Mouse (Mus musculus) midbrain, embryonic 16.5 days (tissue): ENCODE data around the gene Mpnd. TPM values are rescaled to one million over a fixed set of nuclear protein-coding genes. Genes with fewer than 3 reads are reported as not detected.

ENCODE experiments used
- ATAC-seq: fragments of 200-750 bp; cut with Nextera tagmentation; 2 replicates; pipeline ENCODE4 v1.8.0; 2017; ENCODE audit warnings: moderate TSS enrichment
- H3K27ac ChIP-seq: fragments of 300-500 bp; sonication (generic); 2 replicates; pipeline ENCODE4 v1.5.1; 2014; ENCODE audit warnings: mild to moderate bottlenecking, low read length, mixed read lengths
- H3K27me3 ChIP-seq: fragments of 300-500 bp; sonication (generic); 2 replicates; pipeline ENCODE4 v1.6.1; 2014; ENCODE audit warnings: low read depth, low read length, mixed read lengths; ENCODE audit not compliant: control insufficient read depth, insufficient read depth
- H3K36me3 ChIP-seq: fragments of 300-500 bp; sonication (generic); 2 replicates; pipeline ENCODE4 v1.6.1; 2014; ENCODE audit warnings: mild to moderate bottlenecking, low read length, moderate library complexity, mixed read lengths; ENCODE audit not compliant: control insufficient read depth, insufficient read depth
- H3K4me1 ChIP-seq: fragments of 300-500 bp; sonication (generic); 2 replicates; pipeline ENCODE4 v1.6.1; 2014; ENCODE audit warnings: mild to moderate bottlenecking, low read length, mixed read lengths; ENCODE audit not compliant: control insufficient read depth, insufficient read depth
- H3K4me2 ChIP-seq: fragments of 300-500 bp; sonication (generic); 2 replicates; pipeline ENCODE4 v1.6.1; 2014; ENCODE audit warnings: mild to moderate bottlenecking, low read length, mixed read lengths
- H3K4me3 ChIP-seq: fragments of 300-500 bp; sonication (generic); 2 replicates; pipeline ENCODE4 v1.5.1; 2014; ENCODE audit warnings: low read depth, mild to moderate bottlenecking, low read length, moderate library complexity, mixed read lengths
- H3K9ac ChIP-seq: fragments of 300-500 bp; sonication (generic); 2 replicates; pipeline ENCODE4 v1.6.1; 2014; ENCODE audit warnings: low read depth, low read length, mixed read lengths
- H3K9me3 ChIP-seq: fragments of 300-500 bp; sonication (generic); replicated peaks from 2 replicates; pipeline ENCODE4 v1.6.1; 2014; ENCODE audit warnings: mild to moderate bottlenecking, low read length, mixed read lengths; ENCODE audit not compliant: control insufficient read depth, poor library complexity, severe bottlenecking
- WGBS: fragments of 180-500 bp; shearing (Covaris S2); extraction: QIAGEN DNeasy Blood & Tissue Kit; methylation state at CpG from one replicate; pipeline ENCODE4 v1.1.7; 2014; 5-methylcytosine and 5-hydroxymethylcytosine counted together
- polyA plus RNA-seq: library from polyadenylated mRNA; unstranded; fragments of >200 nt; fragmentation: Nextera tagmentation; extraction: Ambion mirVana; gene quantifications from 2 replicates; pipeline ENCODE4 v1.2.1, GENCODE M21; 2015

The Mpnd gene
- polyA plus RNA-seq, 1 experiment from 2014 or later = 115 TPM

- WGBS = 79% methylated on average over 5 of the region's 5 CpGs
- Histone ChIP-seq H3K9me3 (no peaks in the 10 kb centered on the region), H3K4me3 (no peak overlapping the region), H3K27ac (no peak overlapping the region), H3K36me3 (peaks cover 6% of the 10 kb centered on the region; the same call in 1 of the 2 replicates), H3K27me3 (no peaks in the 10 kb centered on the region), H3K4me1 (peaks cover 12% of the 10 kb centered on the region), H3K9ac (no peak overlapping the region), H3K4me2 (no peak overlapping the region)
- ATAC-seq = no peak
Observed at GRCm38 (mm10) chr17:56030919-56031318, 25.4 kb downstream of the Mpnd start.

GRCm38 (mm10) chr17:56031431-56031830 is 25.9 kb downstream of the Mpnd start:
- 94% methylated on average over 7 of the region's 7 CpGs for WGBS
- ATAC-seq = no peak
- peaks cover 13% of the 10 kb centered on the region for H3K4me1 ChIP-seq
- H3K27me3 ChIP-seq = no peaks in the 10 kb centered on the region
- H3K36me3 ChIP-seq = peaks cover 6% of the 10 kb centered on the region; the same call in 1 of the 2 replicates
- H3K9me3 ChIP-seq = no peaks in the 10 kb centered on the region
- no peak overlapping the region for H3K9ac ChIP-seq
- H3K27ac ChIP-seq = no peak overlapping the region
- no peak overlapping the region for H3K4me3 ChIP-seq
- no peak overlapping the region for H3K4me2 ChIP-seq

GRCm38 (mm10) chr17:56032127-56032733 is 26.7 kb downstream of the Mpnd start:
- Histone ChIP-seq H3K9ac (no peak overlapping the region), H3K4me1 (peaks cover 13% of the 10 kb centered on the region), H3K4me2 (no peak overlapping the region), H3K36me3 (peaks cover 6% of the 10 kb centered on the region; the same call in 1 of the 2 replicates), H3K27ac (no peak overlapping the region), H3K27me3 (no peaks in the 10 kb centered on the region), H3K9me3 (no peaks in the 10 kb centered on the region), H3K4me3 (no peak overlapping the region)
- WGBS = 76% methylated on average over 6 of the region's 6 CpGs
- ATAC-seq = no peak

- no peak overlapping the region for H3K4me3 ChIP-seq
- H3K36me3 ChIP-seq = peaks cover 6% of the 10 kb centered on the region; the same call in 1 of the 2 replicates
- WGBS = 78% methylated on average over 7 of the region's 7 CpGs
- H3K9ac ChIP-seq = no peak overlapping the region
- ATAC-seq = no peak
- no peak overlapping the region for H3K4me2 ChIP-seq
- H3K27ac ChIP-seq = no peak overlapping the region
- no peaks in the 10 kb centered on the region for H3K27me3 ChIP-seq
- H3K4me1 ChIP-seq = peaks cover 13% of the 10 kb centered on the region
- H3K9me3 ChIP-seq = no peaks in the 10 kb centered on the region
Observed at GRCm38 (mm10) chr17:56032831-56033230, 27.3 kb downstream of the Mpnd start.

DNA sequence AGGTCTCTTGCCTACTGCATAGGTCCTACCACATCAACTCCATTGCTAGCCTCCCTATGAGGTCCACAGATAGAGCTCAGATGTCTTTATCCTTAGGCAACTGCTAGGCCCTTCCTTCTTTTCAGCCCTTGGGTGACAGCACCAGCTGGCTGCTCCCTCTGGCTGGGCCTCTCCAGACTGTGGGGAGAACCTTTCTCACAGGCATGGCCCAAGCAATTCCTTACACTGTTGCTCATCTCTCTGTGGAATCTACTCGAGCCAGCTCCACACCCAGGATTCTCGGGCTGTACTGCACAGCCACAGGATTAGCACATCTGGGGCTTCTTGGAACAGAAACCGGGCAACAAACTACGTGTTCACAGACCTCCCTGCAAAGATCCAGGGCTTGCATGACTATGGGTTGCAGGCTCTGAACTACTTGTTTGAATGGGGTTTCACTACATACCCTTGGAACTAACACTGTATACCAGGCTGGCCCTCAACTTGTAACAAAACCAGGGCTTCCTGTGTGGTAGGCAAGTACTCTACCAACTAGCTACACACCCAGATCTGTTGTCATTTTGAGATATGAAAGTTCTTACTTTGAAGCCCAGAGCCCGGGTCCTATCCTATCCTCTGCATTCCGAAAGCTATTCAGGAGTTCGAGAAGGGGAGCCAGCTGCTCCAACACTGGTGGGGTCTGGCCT is 28.7 kb downstream of the Mpnd start:
- no peak overlapping the region for H3K4me3 ChIP-seq
- no peak overlapping the region for H3K9ac ChIP-seq
- no peak overlapping the region for H3K4me2 ChIP-seq
- no peaks in the 10 kb centered on the region for H3K27me3 ChIP-seq
- H3K4me1 ChIP-seq = peaks cover 13% of the 10 kb centered on the region
- peaks cover 6% of the 10 kb centered on the region; the same call in 1 of the 2 replicates for H3K36me3 ChIP-seq
- H3K9me3 ChIP-seq = no peaks in the 10 kb centered on the region
- 92% methylated on average over 7 of the region's 7 CpGs for WGBS
- ATAC-seq = no peak
- no peak overlapping the region for H3K27ac ChIP-seq

DNA sequence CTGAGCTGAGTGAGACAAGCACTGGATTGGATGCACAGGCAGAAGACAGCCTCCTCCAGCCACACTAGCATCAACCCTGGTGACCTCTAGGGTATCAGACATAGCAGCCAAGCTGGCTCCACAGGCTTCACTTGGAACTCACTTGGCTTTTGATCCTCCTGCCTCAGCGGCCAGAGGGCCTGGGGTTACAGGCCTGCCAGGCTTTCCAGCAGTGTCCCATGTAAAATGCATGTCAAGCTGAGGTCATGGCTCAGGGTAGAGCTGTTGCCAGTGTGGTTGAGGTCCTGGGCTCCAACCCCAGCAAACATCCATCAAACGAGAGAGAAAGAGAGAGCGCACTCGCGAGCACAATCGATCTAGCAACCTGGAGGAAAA is 29.2 kb downstream of the Mpnd start:
- no peak overlapping the region for H3K27ac ChIP-seq
- no peak for ATAC-seq
- H3K36me3 ChIP-seq = peaks cover 6% of the 10 kb centered on the region; the same call in 1 of the 2 replicates
- no peaks in the 10 kb centered on the region for H3K27me3 ChIP-seq
- no peak overlapping the region for H3K9ac ChIP-seq
- H3K4me3 ChIP-seq = no peak overlapping the region
- no peak overlapping the region for H3K4me2 ChIP-seq
- WGBS = 96% methylated on average over 6 of the region's 6 CpGs
- H3K4me1 ChIP-seq = peaks cover 13% of the 10 kb centered on the region
- no peaks in the 10 kb centered on the region for H3K9me3 ChIP-seq

- H3K36me3 ChIP-seq = peaks cover 6% of the 10 kb centered on the region; the same call in 1 of the 2 replicates
- H3K27ac ChIP-seq = no peak overlapping the region
- no peaks in the 10 kb centered on the region for H3K9me3 ChIP-seq
- H3K9ac ChIP-seq = peak overlapping the region; percentile 92; the same call in 1 of the 2 replicates
- peak overlapping the region; percentile 70 for H3K4me2 ChIP-seq
- peak overlapping the region; percentile 87 for H3K4me3 ChIP-seq
- whole genome bisulfite sequencing = 86% methylated on average over 4 of the region's 4 CpGs
- no peak for ATAC-seq
- H3K4me1 ChIP-seq = peaks cover 13% of the 10 kb centered on the region
- H3K27me3 ChIP-seq = no peaks in the 10 kb centered on the region
Observed at GRCm38 (mm10) chr17:56035216-56035615, 29.7 kb downstream of the Mpnd start.

- peaks cover 18% of the 10 kb centered on the region for H3K4me1 ChIP-seq
- H3K9ac ChIP-seq = peak within 1 kb of the TSS; percentile 92
- peak; percentile 91 for ATAC-seq
- WGBS = under 1% methylated on average over 74 of the region's 74 CpGs
- no peaks in the 10 kb centered on the region for H3K9me3 ChIP-seq
- H3K27me3 ChIP-seq = no peaks in the 10 kb centered on the region
- H3K36me3 ChIP-seq = peaks cover 6% of the 10 kb centered on the region; the same call in 1 of the 2 replicates
- peak within 1 kb of the TSS; percentile 70 for H3K4me2 ChIP-seq
- H3K4me3 ChIP-seq = peak within 1 kb of the TSS; percentile 87
- peak within 1 kb of the TSS; percentile 92 for H3K27ac ChIP-seq
Observed at GRCm38 (mm10) chr17:56036176-56036900, 30.8 kb downstream of the Mpnd start, which contains the start of gene Sh3gl1. Gene Sh3gl1 (minus strand): TSS chr17:56036635.
